In the genomic region with DNA sequence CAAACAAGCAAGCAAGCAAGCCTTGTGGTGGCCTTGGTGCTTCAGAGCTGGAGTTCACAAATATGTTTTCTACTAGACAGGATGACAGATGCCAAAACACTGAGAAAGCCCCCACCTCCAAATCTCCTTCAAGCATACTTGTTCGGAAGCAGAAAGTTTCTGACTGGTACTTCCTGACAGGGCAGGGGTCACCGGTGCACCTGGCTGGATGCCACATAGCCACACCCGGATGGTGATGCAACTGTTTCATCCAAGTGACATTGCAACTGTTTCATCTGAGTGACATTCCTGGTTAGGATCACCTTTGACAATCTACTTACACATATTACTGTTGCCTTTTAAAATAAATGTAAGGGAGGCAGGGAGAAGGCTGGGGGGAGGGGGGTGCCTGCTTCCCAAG, we compare ENCODE assay signal across 11 mouse cellular contexts. TPM values are rescaled to one million over a fixed set of nuclear protein-coding genes. Genes with fewer than 3 reads are reported as not detected.
"Had no signal": no experiment of that assay in that cellular context is flagged by ENCODE, and none has a peak within 500 bp of the region (broad histone marks: within the 10 kb centered on the region; RNA-seq: fewer than 3 reads in every experiment).

No protein-coding gene starts in this region.

- DNase-seq: kidney, postnatal 25 days; liver, embryonic 13.5 days; lung, adult 18-20 months; right cerebral cortex, adult 18-20 months; right cerebral cortex, postnatal 25 days; spleen, adult 18-20 months; thymus, postnatal 36 days had no signal

RNA-seq across cellular contexts. Expression of a gene that starts 9.2 kb away (rescaled TPM):
- total RNA-seq: layer of hippocampus, postnatal 25 days; left cerebral cortex, adult 8-10 months; left cerebral cortex, postnatal 25 days; megakaryocyte-erythroid progenitor cell, adult 5-6 weeks had no signal
